Mouse (Mus musculus) hindbrain, postnatal 0 days (tissue): ENCODE data around the gene Prelid3b. TPM values are rescaled to one million over a fixed set of nuclear protein-coding genes. Genes with fewer than 3 reads are reported as not detected.

Experiments used
- ATAC-seq: fragments of 200-750 bp; cut with Nextera tagmentation; 2 replicates; pipeline ENCODE4 v1.8.0; 2017; ENCODE audit warnings: mild to moderate bottlenecking, moderate TSS enrichment, moderate library complexity
- DNase-seq: peaks from one replicate; pipeline ENCODE4 v3.0.0-alpha.2; 2015; ENCODE audit warnings: low spot score
- H3K27ac ChIP-seq: fragments of 300-500 bp; sonication (generic); 2 replicates; pipeline ENCODE4 v1.5.1; 2014; ENCODE audit warnings: mild to moderate bottlenecking
- H3K27me3 ChIP-seq: fragments of 300-500 bp; sonication (generic); 2 replicates; pipeline ENCODE4 v1.6.1; 2014; ENCODE audit warnings: low read length, mixed read lengths; ENCODE audit not compliant: insufficient read depth
- H3K36me3 ChIP-seq: fragments of 300-500 bp; sonication (generic); 2 replicates; pipeline ENCODE4 v1.6.1; 2014; ENCODE audit warnings: low read length, mixed read lengths; ENCODE audit not compliant: insufficient read depth
- H3K4me1 ChIP-seq: fragments of 300-500 bp; sonication (generic); 2 replicates; pipeline ENCODE4 v1.6.1; 2014; ENCODE audit warnings: antibody characterized with exemption, low read length, mixed read lengths; ENCODE audit not compliant: insufficient read depth
- H3K4me2 ChIP-seq: fragments of 300-500 bp; sonication (generic); 2 replicates; pipeline ENCODE4 v1.6.1; 2014; ENCODE audit warnings: low read depth, mild to moderate bottlenecking, low read length, moderate library complexity, mixed read lengths
- H3K4me3 ChIP-seq: fragments of 300-500 bp; sonication (generic); 2 replicates; pipeline ENCODE4 v1.5.1; 2014; ENCODE audit warnings: low read length
- H3K9ac ChIP-seq: fragments of 300-500 bp; sonication (generic); replicated peaks from 2 replicates; pipeline ENCODE4 v1.6.1; 2014; ENCODE audit warnings: mild to moderate bottlenecking, low read length, moderate library complexity, mixed read lengths
- H3K9me3 ChIP-seq: fragments of 300-500 bp; sonication (generic); 2 replicates; pipeline ENCODE4 v1.6.1; 2016; ENCODE audit warnings: low read length, mixed read lengths
- CTCF ChIP-seq: IDR thresholded peaks from 2 replicates; pipeline ENCODE4 v1.5.1; 2016; ENCODE audit warnings: antibody characterized with exemption, control low read depth, low read depth
- WGBS: fragments of 180-500 bp; shearing (Covaris S2); extraction: QIAGEN DNeasy Blood & Tissue Kit; methylation state at CpG from one replicate; pipeline ENCODE4 v1.1.7; 2014; 5-methylcytosine and 5-hydroxymethylcytosine counted together
- polyA plus RNA-seq: library from polyadenylated mRNA; unstranded; fragments of >200 nt; fragmentation: Nextera tagmentation; extraction: Ambion mirVana; gene quantifications from 2 replicates; pipeline ENCODE4 v1.2.1, GENCODE M21; 2015
- total RNA-seq: library from RNA; depleted of rRNA; stranded (reverse); fragments of >200 nt; gene quantifications from 2 replicates; pipeline ENCODE4 v1.2.3, GENCODE M21; 2014; rRNA removed

The Prelid3b gene
- total RNA-seq (50.0 and 50.9 TPM in 2 replicates), polyA plus RNA-seq (90.5 and 91.9 TPM in 2 replicates)

- H3K4me1 ChIP-seq, result no peaks in the 10 kb centered on the region
- TF ChIP-seq CTCF, result no peak
- no peaks in the 10 kb centered on the region for H3K9me3 ChIP-seq
- ATAC-seq (peak; percentile 99), DNase-seq (peak; percentile 99)
- H3K27ac ChIP-seq, result peak within 1 kb of the TSS; percentile 67; the same call in 1 of the 2 replicates
- H3K4me2 ChIP-seq, result peak within 1 kb of the TSS; percentile 56
- H3K9ac ChIP-seq, result peak within 1 kb of the TSS; percentile 59
- no peaks in the 10 kb centered on the region for H3K27me3 ChIP-seq
- 1% methylated on average over 50 of the region's 53 CpGs for WGBS
- peak within 1 kb of the TSS; percentile 71 for H3K4me3 ChIP-seq
- H3K36me3 ChIP-seq, result no peaks in the 10 kb centered on the region
Measured at GRCm38 (mm10) chr2:174472818-174473549, at the start of gene Prelid3b. Gene Prelid3b (minus strand): TSS chr2:174473081.

GRCm38 (mm10) chr2:174522134-174522533 lies 49.3 kb upstream of the Prelid3b start:
- ATAC-seq (no peak), DNase-seq (no peak)
- TF ChIP-seq CTCF, result no peak
- 96% methylated on average over 3 of the region's 3 CpGs for WGBS
- Histone ChIP-seq H3K9ac (no peak overlapping the region), H3K36me3 (no peaks in the 10 kb centered on the region), H3K27ac (no peak overlapping the region), H3K4me2 (no peak overlapping the region), H3K27me3 (no peaks in the 10 kb centered on the region), H3K4me1 (no peaks in the 10 kb centered on the region), H3K9me3 (no peaks in the 10 kb centered on the region), H3K4me3 (no peak overlapping the region)

GRCm38 (mm10) chr2:174517141-174518079 lies 44.5 kb upstream of the Prelid3b start:
- ATAC-seq, result no peak
- H3K27me3 ChIP-seq, result no peaks in the 10 kb centered on the region
- H3K9ac ChIP-seq, result no peak overlapping the region
- TF ChIP-seq CTCF, result no peak
- no peak overlapping the region for H3K27ac ChIP-seq
- no peaks in the 10 kb centered on the region for H3K4me1 ChIP-seq
- no peak overlapping the region for H3K4me2 ChIP-seq
- no peaks in the 10 kb centered on the region for H3K9me3 ChIP-seq
- H3K4me3 ChIP-seq, result no peak overlapping the region
- 69% methylated on average over 8 of the region's 8 CpGs for WGBS
- no peak for DNase-seq
- H3K36me3 ChIP-seq, result no peaks in the 10 kb centered on the region

GRCm38 (mm10) chr2:174514887-174515286 lies 42.0 kb upstream of the Prelid3b start:
- no peak overlapping the region for H3K4me2 ChIP-seq
- H3K9ac ChIP-seq, result no peak overlapping the region
- 85% methylated on average over 4 of the region's 4 CpGs for WGBS
- H3K9me3 ChIP-seq, result no peaks in the 10 kb centered on the region
- ATAC-seq (no peak), DNase-seq (no peak)
- H3K27ac ChIP-seq, result no peak overlapping the region
- TF ChIP-seq CTCF, result no peak
- H3K4me1 ChIP-seq, result no peaks in the 10 kb centered on the region
- no peak overlapping the region for H3K4me3 ChIP-seq
- H3K27me3 ChIP-seq, result no peaks in the 10 kb centered on the region
- no peaks in the 10 kb centered on the region for H3K36me3 ChIP-seq

GRCm38 (mm10) chr2:174513827-174514226 lies 40.9 kb upstream of the Prelid3b start:
- H3K4me2 ChIP-seq, result no peak overlapping the region
- H3K4me3 ChIP-seq, result no peak overlapping the region
- no peaks in the 10 kb centered on the region for H3K9me3 ChIP-seq
- no peak overlapping the region for H3K27ac ChIP-seq
- no peaks in the 10 kb centered on the region for H3K36me3 ChIP-seq
- H3K9ac ChIP-seq, result no peak overlapping the region
- H3K27me3 ChIP-seq, result no peaks in the 10 kb centered on the region
- 69% methylated on average over 5 of the region's 5 CpGs for WGBS
- H3K4me1 ChIP-seq, result no peaks in the 10 kb centered on the region
- TF ChIP-seq CTCF, result no peak
- ATAC-seq (no peak), DNase-seq (no peak)

GRCm38 (mm10) chr2:174509825-174510224 lies 36.9 kb upstream of the Prelid3b start:
- Histone ChIP-seq H3K27ac (no peak overlapping the region), H3K36me3 (no peaks in the 10 kb centered on the region), H3K27me3 (no peaks in the 10 kb centered on the region), H3K9ac (no peak overlapping the region), H3K4me3 (no peak overlapping the region), H3K4me1 (no peaks in the 10 kb centered on the region), H3K9me3 (no peaks in the 10 kb centered on the region), H3K4me2 (no peak overlapping the region)
- no peak for TF ChIP-seq CTCF
- DNase-seq, result no peak
- ATAC-seq, result no peak
- 89% methylated on average over 8 of the region's 8 CpGs for whole genome bisulfite sequencing
